Mouse (Mus musculus): ENCODE data around the gene Ebpl. TPM values are rescaled to one million over a fixed set of nuclear protein-coding genes. Genes with fewer than 3 reads are reported as not detected.

Ebpl gene
- 0.78 TPM for polyA plus RNA-seq (2015; fragmentation: Illumina TruSeq; extraction: RNeasy Lipid Tissue Mini Kit (QIAGEN cat#74804); ENCODE audit: insufficient read depth, low read depth, low replicate concordance)

GRCm38 (mm10) chr14:61360131-61360980 lies at the start of gene Ebpl:
Gene Ebpl (minus strand): TSS chr14:61360439.

GRCm38 (mm10) chr14:61309593-61309992 lies 50.6 kb downstream of the Ebpl start, which contains the start of gene Arl11:
Gene Arl11 (plus strand): TSS chr14:61309753.

Other genes starting within 250 kb of the Ebpl start
- 0.54 TPM for gene Sacs, start 222.0 kb downstream of the Ebpl start, polyA plus RNA-seq (2015; fragmentation: Illumina TruSeq; extraction: RNeasy Lipid Tissue Mini Kit (QIAGEN cat#74804); ENCODE audit: insufficient read depth, low read depth, low replicate concordance)
- gene Sgcg, start 101.9 kb downstream of the Ebpl start, polyA plus RNA-seq (2015; fragmentation: Illumina TruSeq; extraction: RNeasy Lipid Tissue Mini Kit (QIAGEN cat#74804); ENCODE audit: insufficient read depth, low read depth, low replicate concordance), result 0.85 TPM
- gene Arl11, start 50.7 kb downstream of the Ebpl start, polyA plus RNA-seq (2015; fragmentation: Illumina TruSeq; extraction: RNeasy Lipid Tissue Mini Kit (QIAGEN cat#74804); ENCODE audit: insufficient read depth, low read depth, low replicate concordance), result 0.57 TPM
- 3.7 TPM for gene Kpna3, start 79.4 kb upstream of the Ebpl start, polyA plus RNA-seq (2015; fragmentation: Illumina TruSeq; extraction: RNeasy Lipid Tissue Mini Kit (QIAGEN cat#74804); ENCODE audit: insufficient read depth, low read depth, low replicate concordance)
- gene Spryd7, start 196.4 kb upstream of the Ebpl start, polyA plus RNA-seq (2015; fragmentation: Illumina TruSeq; extraction: RNeasy Lipid Tissue Mini Kit (QIAGEN cat#74804); ENCODE audit: insufficient read depth, low read depth, low replicate concordance), result 2.9 TPM
- gene Trim13, start 237.8 kb upstream of the Ebpl start, polyA plus RNA-seq (2015; fragmentation: Illumina TruSeq; extraction: RNeasy Lipid Tissue Mini Kit (QIAGEN cat#74804); ENCODE audit: insufficient read depth, low read depth, low replicate concordance), result not detected
- not detected for gene Kcnrg, start 247.0 kb upstream of the Ebpl start, polyA plus RNA-seq (2015; fragmentation: Illumina TruSeq; extraction: RNeasy Lipid Tissue Mini Kit (QIAGEN cat#74804); ENCODE audit: insufficient read depth, low read depth, low replicate concordance)